Mouse (Mus musculus): Measurements from ENCODE around the gene Slc9a1. TPM values are rescaled to one million over a fixed set of nuclear protein-coding genes. Genes with fewer than 3 reads are reported as not detected.
A peak's percentile ranks its signal among the peaks of the same experiment; 100 is the strongest.

The Slc9a1 gene
- polyA plus RNA-seq (2015; fragmentation: Nextera tagmentation; extraction: Ambion mirVana): 10.3 and 12.8 TPM in 2 replicates

DNA sequence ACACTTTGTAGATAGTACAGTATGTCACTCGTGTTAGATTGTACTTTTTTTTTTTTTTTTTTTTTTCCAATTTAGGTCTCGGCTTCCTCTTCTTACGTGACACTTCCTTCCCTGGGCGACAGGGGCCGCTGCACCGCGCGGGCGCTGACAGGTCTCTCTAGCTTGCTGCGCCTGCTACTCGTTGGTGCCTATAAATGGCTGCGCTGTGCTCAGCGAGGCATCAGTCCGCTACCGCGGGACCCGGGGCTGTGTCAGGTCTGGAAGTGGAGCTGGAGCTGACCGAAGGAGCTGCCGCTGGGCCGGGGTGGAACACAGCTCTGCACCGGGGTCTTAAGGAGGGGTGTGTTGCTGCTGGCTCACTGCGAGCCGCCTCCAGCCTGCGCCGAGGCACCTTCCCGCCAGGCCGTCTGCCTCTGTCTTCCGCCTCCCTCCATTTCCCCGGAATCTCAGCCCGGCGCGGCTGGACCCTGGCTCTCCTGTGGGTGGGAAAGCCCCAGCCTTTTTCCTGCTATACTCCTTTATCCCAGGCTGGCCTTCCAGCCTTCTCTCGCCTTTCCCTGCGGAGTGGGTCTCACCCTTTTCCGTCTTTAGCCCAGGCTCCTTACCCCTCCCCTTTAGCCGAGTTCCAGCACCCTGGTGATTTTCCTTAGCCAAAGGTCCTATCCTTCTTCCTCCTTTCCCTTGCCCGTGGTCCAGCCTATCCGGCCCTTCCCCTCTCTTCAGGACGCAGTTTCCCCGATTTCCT, at the start of gene Slc9a1:
TSS of gene Slc9a1 (plus strand) at position 154 of the 745 bp plus-strand sequence.
- under 1% methylated on average over 40 of the region's 40 CpGs for WGBS
- Histone ChIP-seq H3K4me1 (ENCODE audit: control insufficient read depth, insufficient read depth, low read length) (peaks cover 43% of the 10 kb centered on the region), H3K27ac (ENCODE audit: low read length) (peak within 1 kb of the TSS; percentile 88), H3K4me3 (ENCODE audit: low read depth, low read length) (peak within 1 kb of the TSS; percentile 92), H3K9ac (ENCODE audit: low read depth, low read length) (peak within 1 kb of the TSS; percentile 96), H3K27me3 (ENCODE audit: control insufficient read depth, insufficient read depth, low read depth, low read length) (no peaks in the 10 kb centered on the region), H3K4me2 (ENCODE audit: low read length) (peak within 1 kb of the TSS; percentile 96), H3K36me3 (ENCODE audit: control insufficient read depth, insufficient read depth, low read length) (no peaks in the 10 kb centered on the region), H3K9me3 (replicated peaks; ENCODE audit: control insufficient read depth, low read length, poor library complexity, severe bottlenecking) (no peaks in the 10 kb centered on the region)
- peak; percentile 96 for ATAC-seq

DNA sequence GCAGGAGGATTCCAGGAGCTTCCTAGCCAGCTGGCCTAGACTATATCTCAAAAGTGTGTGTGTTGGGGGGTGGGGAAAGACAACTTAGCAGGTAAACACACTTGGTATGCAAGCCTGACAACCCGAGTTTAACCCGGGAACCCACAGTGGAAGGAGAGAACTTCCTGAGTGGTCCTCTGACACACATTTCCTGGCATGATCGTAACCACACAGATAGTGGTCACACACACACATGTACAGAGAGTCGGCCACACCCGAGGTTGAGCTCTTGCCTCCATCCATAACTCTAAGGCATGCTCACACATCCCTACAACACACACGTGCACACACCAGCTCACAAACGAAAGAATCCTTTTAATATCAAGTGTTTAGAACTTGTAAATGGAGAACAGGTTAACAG, 41.4 kb upstream of the Slc9a1 start:
- 84% methylated on average over 7 of the region's 7 CpGs for WGBS

DNA sequence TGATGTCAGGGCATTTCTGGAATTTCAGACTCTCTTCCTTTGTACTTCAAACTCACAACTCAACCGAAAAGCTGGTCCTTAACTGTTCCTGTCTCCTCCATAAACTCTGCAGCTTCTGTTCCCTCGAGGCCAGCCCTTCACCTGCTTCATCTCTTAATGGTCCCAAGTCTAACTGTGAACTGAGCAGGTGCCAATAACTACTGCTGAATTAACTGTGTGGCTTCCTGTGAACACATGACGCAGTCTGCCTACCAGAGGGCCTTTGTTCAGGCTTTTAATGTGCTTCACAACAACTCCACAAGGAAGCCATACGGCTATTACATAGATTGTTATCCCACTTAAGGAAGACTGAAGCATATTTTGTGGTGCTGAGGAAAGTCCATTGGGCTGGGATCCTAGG, 39.2 kb upstream of the Slc9a1 start:
- Histone ChIP-seq H3K36me3 (ENCODE audit: control insufficient read depth, insufficient read depth, low read length) (no peaks in the 10 kb centered on the region), H3K4me2 (ENCODE audit: low read length) (no peak overlapping the region), H3K27ac (ENCODE audit: low read length) (no peak overlapping the region), H3K9me3 (replicated peaks; ENCODE audit: control insufficient read depth, low read length, poor library complexity, severe bottlenecking) (no peaks in the 10 kb centered on the region), H3K9ac (ENCODE audit: low read depth, low read length) (no peak overlapping the region), H3K4me3 (ENCODE audit: low read depth, low read length) (no peak overlapping the region), H3K4me1 (ENCODE audit: control insufficient read depth, insufficient read depth, low read length) (peaks cover 3% of the 10 kb centered on the region; the same call in 1 of the 2 replicates), H3K27me3 (ENCODE audit: control insufficient read depth, insufficient read depth, low read depth, low read length) (no peaks in the 10 kb centered on the region)
- no peak for ATAC-seq
- WGBS: 90% methylated on average over 4 of the region's 4 CpGs

More for the DNA sequence above, 41.4 kb upstream of the Slc9a1 start:
- no peak for ATAC-seq
- H3K4me2 ChIP-seq (ENCODE audit: low read length): no peak overlapping the region
- no peak overlapping the region for H3K4me3 ChIP-seq (ENCODE audit: low read depth, low read length)
- H3K9me3 ChIP-seq (replicated peaks; ENCODE audit: control insufficient read depth, low read length, poor library complexity, severe bottlenecking): no peaks in the 10 kb centered on the region
- no peaks in the 10 kb centered on the region for H3K27me3 ChIP-seq (ENCODE audit: control insufficient read depth, insufficient read depth, low read depth, low read length)
- H3K36me3 ChIP-seq (ENCODE audit: control insufficient read depth, insufficient read depth, low read length): no peaks in the 10 kb centered on the region
- H3K4me1 ChIP-seq (ENCODE audit: control insufficient read depth, insufficient read depth, low read length): no peaks in the 10 kb centered on the region; the same call in 1 of the 2 replicates
- H3K9ac ChIP-seq (ENCODE audit: low read depth, low read length): 0 out of 2 replicates have a peak overlapping the region, but pooled peaks have one; percentile 37
- H3K27ac ChIP-seq (ENCODE audit: low read length): no peak overlapping the region

GRCm38 (mm10) chr4:133333306-133333705, 36.2 kb upstream of the Slc9a1 start:
- H3K4me1 ChIP-seq (ENCODE audit: control insufficient read depth, insufficient read depth, low read length): peaks cover 13% of the 10 kb centered on the region
- no peak overlapping the region for H3K4me3 ChIP-seq (ENCODE audit: low read depth, low read length)
- ATAC-seq: no peak
- H3K4me2 ChIP-seq (ENCODE audit: low read length): no peak overlapping the region
- H3K27me3 ChIP-seq (ENCODE audit: control insufficient read depth, insufficient read depth, low read depth, low read length): no peaks in the 10 kb centered on the region
- H3K9ac ChIP-seq (ENCODE audit: low read depth, low read length): no peak overlapping the region
- H3K36me3 ChIP-seq (ENCODE audit: control insufficient read depth, insufficient read depth, low read length): no peaks in the 10 kb centered on the region
- WGBS: 32% methylated on average over 6 of the region's 6 CpGs
- H3K27ac ChIP-seq (ENCODE audit: low read length): no peak overlapping the region
- no peaks in the 10 kb centered on the region for H3K9me3 ChIP-seq (replicated peaks; ENCODE audit: control insufficient read depth, low read length, poor library complexity, severe bottlenecking)

DNA sequence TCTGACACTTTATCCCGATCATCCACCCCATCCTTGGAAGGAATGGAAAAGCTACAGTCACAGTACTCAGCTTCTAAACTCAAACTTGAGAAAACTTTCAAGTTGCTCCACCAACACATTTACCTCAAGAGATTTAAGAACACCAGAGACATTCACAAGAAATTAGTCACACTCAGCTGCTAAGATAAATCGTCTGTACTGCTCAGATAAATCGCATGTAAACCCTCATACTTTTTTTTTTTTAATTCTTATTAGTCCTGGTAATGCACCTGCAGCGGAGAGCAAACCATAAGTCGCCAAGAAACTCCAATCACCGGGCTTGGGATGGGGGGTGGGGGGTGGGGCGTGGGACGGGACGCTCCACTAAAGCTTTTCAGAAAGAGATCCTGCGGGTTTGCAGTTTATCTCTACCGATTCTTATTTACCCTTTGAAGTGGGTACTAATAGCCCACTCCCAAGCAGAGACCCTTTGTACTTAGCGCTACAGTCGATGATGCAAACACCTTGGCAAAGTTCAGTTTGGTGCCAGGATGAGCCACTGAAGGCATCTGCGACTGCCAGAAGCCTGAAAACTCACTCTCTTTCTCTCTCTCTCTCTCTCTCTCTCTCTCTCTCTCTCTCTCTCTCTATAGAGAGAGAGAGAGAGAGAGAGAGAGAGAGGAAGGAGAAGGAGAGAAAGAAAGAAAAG, 31.5 kb upstream of the Slc9a1 start:
- no peak overlapping the region for H3K27ac ChIP-seq (ENCODE audit: low read length)
- peak overlapping the region; percentile 94 for H3K4me3 ChIP-seq (ENCODE audit: low read depth, low read length)
- no peaks in the 10 kb centered on the region for H3K27me3 ChIP-seq (ENCODE audit: control insufficient read depth, insufficient read depth, low read depth, low read length)
- H3K9me3 ChIP-seq (replicated peaks; ENCODE audit: control insufficient read depth, low read length, poor library complexity, severe bottlenecking): no peaks in the 10 kb centered on the region
- H3K4me1 ChIP-seq (ENCODE audit: control insufficient read depth, insufficient read depth, low read length): peaks cover 14% of the 10 kb centered on the region
- 11% methylated on average over 14 of the region's 14 CpGs for WGBS
- peak overlapping the region; percentile 84 for H3K4me2 ChIP-seq (ENCODE audit: low read length)
- peak overlapping the region; percentile 91 for H3K9ac ChIP-seq (ENCODE audit: low read depth, low read length)
- H3K36me3 ChIP-seq (ENCODE audit: control insufficient read depth, insufficient read depth, low read length): no peaks in the 10 kb centered on the region
- ATAC-seq: no peak

DNA sequence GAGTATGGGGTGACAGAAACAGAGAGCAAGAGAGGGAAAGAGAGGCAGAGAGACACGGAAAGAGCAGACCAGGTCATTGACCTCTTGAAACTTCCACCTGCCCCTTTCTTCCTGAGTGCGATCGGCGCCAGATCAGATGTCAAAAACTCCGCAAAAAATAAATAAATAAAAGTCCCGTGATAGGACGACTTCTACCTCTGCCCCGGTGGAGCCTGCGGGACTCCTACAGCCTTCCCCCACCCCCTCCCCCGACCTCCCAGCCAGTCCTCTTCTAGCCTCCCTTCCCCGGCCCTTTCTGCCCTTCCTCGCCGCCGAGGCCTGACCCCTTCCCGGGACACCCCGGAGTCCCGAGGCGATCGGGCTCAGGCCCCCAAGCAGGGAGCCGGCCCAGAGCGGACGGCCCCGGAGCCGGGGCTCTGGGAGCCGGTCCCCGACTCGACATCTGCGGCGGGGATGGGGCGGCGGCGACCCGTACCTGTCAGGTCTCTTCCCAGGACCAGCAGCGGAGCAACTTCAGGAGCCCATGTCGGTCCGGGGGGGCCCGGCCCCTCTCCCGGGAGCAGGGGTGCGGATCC, 30.9 kb upstream of the Slc9a1 start:
- H3K4me3 ChIP-seq (ENCODE audit: low read depth, low read length): peak overlapping the region; percentile 94
- no peaks in the 10 kb centered on the region for H3K27me3 ChIP-seq (ENCODE audit: control insufficient read depth, insufficient read depth, low read depth, low read length)
- WGBS: under 1% methylated on average over 39 of the region's 39 CpGs
- peak overlapping the region; percentile 81 for H3K27ac ChIP-seq (ENCODE audit: low read length)
- H3K9ac ChIP-seq (ENCODE audit: low read depth, low read length): peak overlapping the region; percentile 91
- H3K4me1 ChIP-seq (ENCODE audit: control insufficient read depth, insufficient read depth, low read length): peaks cover 11% of the 10 kb centered on the region
- H3K9me3 ChIP-seq (replicated peaks; ENCODE audit: control insufficient read depth, low read length, poor library complexity, severe bottlenecking): no peaks in the 10 kb centered on the region
- no peaks in the 10 kb centered on the region for H3K36me3 ChIP-seq (ENCODE audit: control insufficient read depth, insufficient read depth, low read length)
- no peak for ATAC-seq
- H3K4me2 ChIP-seq (ENCODE audit: low read length): peak overlapping the region; percentile 84

GRCm38 (mm10) chr4:133339148-133339749, 30.3 kb upstream of the Slc9a1 start:
- Histone ChIP-seq H3K27me3 (ENCODE audit: control insufficient read depth, insufficient read depth, low read depth, low read length) (no peaks in the 10 kb centered on the region), H3K4me3 (ENCODE audit: low read depth, low read length) (peak overlapping the region; percentile 94), H3K4me1 (ENCODE audit: control insufficient read depth, insufficient read depth, low read length) (peaks cover 11% of the 10 kb centered on the region), H3K9ac (ENCODE audit: low read depth, low read length) (peak overlapping the region; percentile 91), H3K9me3 (replicated peaks; ENCODE audit: control insufficient read depth, low read length, poor library complexity, severe bottlenecking) (no peaks in the 10 kb centered on the region), H3K36me3 (ENCODE audit: control insufficient read depth, insufficient read depth, low read length) (no peaks in the 10 kb centered on the region), H3K27ac (ENCODE audit: low read length) (peak overlapping the region; percentile 81), H3K4me2 (ENCODE audit: low read length) (peak overlapping the region; percentile 84)
- WGBS: 0% methylated on average over 59 of the region's 60 CpGs
- peak; percentile 98 for ATAC-seq

DNA sequence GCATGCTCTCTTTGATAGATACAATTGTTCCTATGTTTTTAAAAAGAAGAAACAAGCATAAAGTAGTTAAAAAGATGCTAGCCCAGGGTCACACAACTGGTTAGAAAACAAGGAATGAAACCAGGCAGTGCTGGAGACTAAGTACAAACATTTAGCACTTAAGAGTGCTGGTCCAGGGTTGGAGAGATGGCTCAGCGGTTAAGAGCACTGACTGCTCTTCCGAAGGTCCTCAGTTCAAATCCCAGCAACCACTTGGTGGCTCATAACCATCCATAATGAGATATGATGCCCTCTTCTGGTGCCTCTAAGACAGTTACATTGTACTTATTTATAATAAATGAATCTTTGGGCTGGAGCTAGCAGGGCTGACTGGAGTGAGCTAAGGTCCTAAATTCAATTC, 29.3 kb upstream of the Slc9a1 start:
- no peak overlapping the region for H3K9ac ChIP-seq (ENCODE audit: low read depth, low read length)
- no peak overlapping the region for H3K4me2 ChIP-seq (ENCODE audit: low read length)
- no peak for ATAC-seq
- no peak overlapping the region for H3K27ac ChIP-seq (ENCODE audit: low read length)
- H3K36me3 ChIP-seq (ENCODE audit: control insufficient read depth, insufficient read depth, low read length): no peaks in the 10 kb centered on the region
- H3K4me1 ChIP-seq (ENCODE audit: control insufficient read depth, insufficient read depth, low read length): peaks cover 11% of the 10 kb centered on the region
- H3K9me3 ChIP-seq (replicated peaks; ENCODE audit: control insufficient read depth, low read length, poor library complexity, severe bottlenecking): no peaks in the 10 kb centered on the region
- H3K4me3 ChIP-seq (ENCODE audit: low read depth, low read length): no peak overlapping the region
- WGBS: 93% methylated on average over 2 of the region's 2 CpGs
- H3K27me3 ChIP-seq (ENCODE audit: control insufficient read depth, insufficient read depth, low read depth, low read length): no peaks in the 10 kb centered on the region

All from midbrain, embryonic 16.5 days (tissue).